Mouse (Mus musculus) midbrain, postnatal 0 days (tissue): ENCODE measurements around the gene Ptprn2. TPM values are rescaled to one million over a fixed set of nuclear protein-coding genes. Genes with fewer than 3 reads are reported as not detected.

Experiments
- ATAC-seq: fragments of 200-750 bp; cut with Nextera tagmentation; 2 replicates; pipeline ENCODE4 v1.8.0; 2017; ENCODE audit warnings: moderate number of reproducible peaks, mild to moderate bottlenecking, moderate TSS enrichment, moderate library complexity; ENCODE audit not compliant: low FRiP score
- DNase-seq: peaks from one replicate; pipeline ENCODE4 v3.0.0-alpha.2; 2015; ENCODE audit warnings: low spot score
- H3K27ac ChIP-seq: fragments of 300-500 bp; sonication (generic); 2 replicates; pipeline ENCODE4 v1.5.1; 2014; ENCODE audit warnings: low read depth, mild to moderate bottlenecking, low read length, mixed read lengths
- H3K27me3 ChIP-seq: fragments of 300-500 bp; sonication (generic); 2 replicates; pipeline ENCODE4 v1.6.1; 2014; ENCODE audit warnings: low read length, control low read depth, mixed read lengths; ENCODE audit not compliant: insufficient read depth
- H3K36me3 ChIP-seq: fragments of 300-500 bp; sonication (generic); 2 replicates; pipeline ENCODE4 v1.6.1; 2014; ENCODE audit warnings: low read length, control low read depth, mixed read lengths; ENCODE audit not compliant: insufficient read depth
- H3K4me1 ChIP-seq: fragments of 300-500 bp; sonication (generic); 2 replicates; pipeline ENCODE4 v1.6.1; 2014; ENCODE audit warnings: mild to moderate bottlenecking, control low read depth, antibody characterized with exemption, low read length, mixed read lengths; ENCODE audit not compliant: insufficient read depth
- H3K4me2 ChIP-seq: fragments of 300-500 bp; sonication (generic); 2 replicates; pipeline ENCODE4 v1.6.1; 2014; ENCODE audit warnings: low read depth, mild to moderate bottlenecking, low read length, mixed read lengths; ENCODE audit not compliant: poor library complexity, severe bottlenecking
- H3K4me3 ChIP-seq: fragments of 300-500 bp; sonication (generic); 2 replicates; pipeline ENCODE4 v1.5.1; 2014; ENCODE audit warnings: low read depth, mild to moderate bottlenecking, low read length, moderate library complexity
- H3K9ac ChIP-seq: fragments of 300-500 bp; sonication (generic); replicated peaks from 2 replicates; pipeline ENCODE4 v1.6.1; 2014; ENCODE audit warnings: mild to moderate bottlenecking, low read length, moderate library complexity, mixed read lengths; ENCODE audit not compliant: poor library complexity, severe bottlenecking
- H3K9me3 ChIP-seq: fragments of 300-500 bp; sonication (generic); 2 replicates; pipeline ENCODE4 v1.6.1; 2016; ENCODE audit warnings: low read length, control low read depth
- CTCF ChIP-seq: IDR thresholded peaks from 2 replicates; pipeline ENCODE4 v1.5.1; 2016; ENCODE audit warnings: antibody characterized with exemption, mild to moderate bottlenecking
- WGBS: fragments of 180-500 bp; shearing (Covaris S2); extraction: QIAGEN DNeasy Blood & Tissue Kit; methylation state at CpG from one replicate; pipeline ENCODE4 v1.1.7; 2014; 5-methylcytosine and 5-hydroxymethylcytosine counted together
- polyA plus RNA-seq: library from polyadenylated mRNA; unstranded; fragments of >200 nt; fragmentation: Nextera tagmentation; extraction: Ambion mirVana; gene quantifications from 2 replicates; pipeline ENCODE4 v1.2.1, GENCODE M21; 2015
- total RNA-seq: library from RNA; depleted of rRNA; stranded (reverse); fragments of >200 nt; gene quantifications from 2 replicates; pipeline ENCODE4 v1.2.3, GENCODE M21; 2014

Ptprn2 gene
- total and polyA plus RNA-seq, 2 experiments from 2014 or later, result 22.2 to 110 TPM

DNA sequence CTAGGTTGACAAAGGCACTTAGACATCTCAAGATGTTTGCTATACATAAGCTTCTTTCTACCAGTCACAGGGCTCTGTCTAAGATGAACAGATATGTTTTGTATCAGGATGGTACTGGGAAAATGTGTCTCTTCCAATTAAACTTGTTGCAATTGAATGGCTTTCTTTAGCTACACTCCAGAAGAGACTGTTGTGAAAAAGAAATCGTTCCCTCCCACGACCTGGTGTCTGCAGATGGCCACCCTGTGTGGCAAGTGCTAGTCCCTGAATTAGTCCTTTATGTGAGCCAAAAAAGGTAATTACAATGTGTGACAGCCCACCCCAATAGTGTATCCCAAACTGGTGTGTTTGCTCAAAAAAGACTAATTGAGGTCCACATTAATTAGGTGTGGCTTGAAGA lies 235.5 kb downstream of the Ptprn2 start:
- Histone ChIP-seq H3K4me2 (no peak overlapping the region), H3K27me3 (no peaks in the 10 kb centered on the region), H3K27ac (no peak overlapping the region), H3K9me3 (no peaks in the 10 kb centered on the region), H3K9ac (no peak overlapping the region), H3K4me1 (no peaks in the 10 kb centered on the region), H3K4me3 (no peak overlapping the region), H3K36me3 (no peaks in the 10 kb centered on the region)
- WGBS, result 69% methylated on average over 2 of the region's 2 CpGs
- ATAC-seq (no peak), DNase-seq (no peak)
- no peak for TF ChIP-seq CTCF

DNA sequence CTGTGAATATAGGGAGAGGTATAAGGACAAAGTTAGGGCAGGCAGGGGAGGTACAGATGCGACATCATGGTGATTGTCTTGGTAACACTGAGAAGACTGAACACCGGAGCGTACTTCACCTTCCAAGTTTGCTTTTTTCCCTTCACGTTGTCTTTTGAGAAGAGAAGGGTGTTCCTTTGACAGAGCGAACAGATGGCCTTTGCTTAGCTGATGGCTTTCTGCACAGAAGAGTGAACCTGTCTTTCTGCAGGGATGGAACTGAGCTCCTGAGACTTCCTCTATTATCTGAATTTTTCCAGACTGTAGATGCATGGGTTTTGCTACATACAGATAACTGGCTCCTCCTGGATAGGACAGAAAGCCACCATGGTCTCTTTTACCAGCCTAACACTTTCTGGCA lies 254.6 kb downstream of the Ptprn2 start:
- DNase-seq (peak; percentile 9), ATAC-seq (no peak)
- Histone ChIP-seq H3K27ac (no peak overlapping the region), H3K9me3 (no peaks in the 10 kb centered on the region), H3K4me3 (no peak overlapping the region), H3K36me3 (no peaks in the 10 kb centered on the region), H3K4me2 (no peak overlapping the region), H3K4me1 (no peaks in the 10 kb centered on the region), H3K9ac (no peak overlapping the region), H3K27me3 (no peaks in the 10 kb centered on the region)
- WGBS, result 91% methylated on average over 5 of the region's 5 CpGs
- no peak for TF ChIP-seq CTCF

DNA sequence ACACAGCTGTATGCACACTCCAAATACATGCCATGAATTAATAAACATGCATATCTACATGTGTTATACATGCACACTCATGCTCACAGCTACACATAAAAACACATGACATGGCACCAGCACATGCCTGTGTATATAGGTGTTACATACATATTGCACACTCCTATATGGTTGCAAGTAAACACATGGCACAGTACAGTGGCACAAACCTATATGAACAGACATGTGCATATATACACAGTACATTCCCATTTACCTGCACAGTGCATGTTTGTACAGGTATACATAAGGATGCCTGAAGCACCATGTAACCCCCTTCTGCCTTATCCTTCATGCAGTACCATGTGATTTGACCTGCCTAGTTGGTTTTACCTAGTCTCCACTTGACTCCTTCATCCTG lies 255.8 kb downstream of the Ptprn2 start:
- ATAC-seq, result no peak
- Histone ChIP-seq H3K9me3 (no peaks in the 10 kb centered on the region), H3K9ac (no peak overlapping the region), H3K27me3 (no peaks in the 10 kb centered on the region), H3K4me3 (no peak overlapping the region), H3K27ac (no peak overlapping the region), H3K4me1 (no peaks in the 10 kb centered on the region), H3K36me3 (no peaks in the 10 kb centered on the region), H3K4me2 (no peak overlapping the region)
- DNase-seq, result no peak
- TF ChIP-seq CTCF, result no peak

DNA sequence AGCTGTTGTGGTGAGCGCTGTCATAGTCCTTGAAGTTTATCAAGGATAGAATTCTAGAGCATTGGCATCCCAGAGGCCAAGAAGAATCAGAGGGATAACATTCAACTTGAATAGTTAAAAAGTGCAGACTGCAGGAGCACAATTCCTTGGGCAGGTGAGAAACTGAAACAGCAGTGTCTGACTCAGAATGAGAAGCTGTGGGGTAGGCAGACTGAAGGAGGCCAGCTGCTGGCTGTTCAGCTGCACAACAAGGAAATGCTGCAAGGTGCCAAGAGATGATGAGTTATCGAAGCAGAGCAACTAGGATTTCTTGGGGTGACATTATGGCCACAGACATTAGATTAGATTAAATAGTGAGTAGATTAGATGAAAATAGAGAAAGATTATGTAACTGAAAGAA lies 260.9 kb downstream of the Ptprn2 start:
- Histone ChIP-seq H3K27me3 (no peaks in the 10 kb centered on the region), H3K4me1 (no peaks in the 10 kb centered on the region), H3K4me2 (no peak overlapping the region), H3K9me3 (no peaks in the 10 kb centered on the region), H3K9ac (no peak overlapping the region), H3K36me3 (no peaks in the 10 kb centered on the region), H3K27ac (no peak overlapping the region), H3K4me3 (no peak overlapping the region)
- DNase-seq, result peak; percentile 19
- ATAC-seq, result no peak
- no peak for TF ChIP-seq CTCF
- WGBS, result 78% methylated on average over 2 of the region's 2 CpGs

DNA sequence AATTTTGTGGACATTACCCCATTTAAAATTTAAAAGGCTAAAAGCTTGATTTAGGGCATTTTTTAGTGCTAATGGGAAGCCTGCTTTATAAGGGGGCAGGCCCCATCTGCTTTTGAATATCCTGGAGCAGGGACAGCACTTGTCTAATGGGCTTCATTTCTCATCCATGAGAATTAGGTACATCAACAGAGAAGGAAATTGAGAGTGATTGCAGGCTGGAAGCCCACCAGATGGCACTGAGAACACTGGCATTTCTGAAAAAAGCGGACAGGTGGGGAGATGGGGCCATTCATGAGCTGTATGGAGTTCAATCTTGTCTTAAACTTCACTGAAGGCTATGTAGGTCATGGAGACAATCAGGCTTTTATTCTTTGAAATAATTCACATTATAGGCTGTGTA lies 267.3 kb downstream of the Ptprn2 start:
- Histone ChIP-seq H3K36me3 (no peaks in the 10 kb centered on the region), H3K9ac (no peak overlapping the region), H3K27ac (peak overlapping the region; percentile 18; the same call in 1 of the 2 replicates), H3K9me3 (no peaks in the 10 kb centered on the region), H3K4me3 (no peak overlapping the region), H3K4me2 (no peak overlapping the region), H3K27me3 (no peaks in the 10 kb centered on the region), H3K4me1 (no peaks in the 10 kb centered on the region)
- 72% methylated on average over 1 of the region's 1 CpGs for WGBS
- TF ChIP-seq CTCF, result peak; percentile 37
- ATAC-seq (no peak), DNase-seq (peak; percentile 38)

DNA sequence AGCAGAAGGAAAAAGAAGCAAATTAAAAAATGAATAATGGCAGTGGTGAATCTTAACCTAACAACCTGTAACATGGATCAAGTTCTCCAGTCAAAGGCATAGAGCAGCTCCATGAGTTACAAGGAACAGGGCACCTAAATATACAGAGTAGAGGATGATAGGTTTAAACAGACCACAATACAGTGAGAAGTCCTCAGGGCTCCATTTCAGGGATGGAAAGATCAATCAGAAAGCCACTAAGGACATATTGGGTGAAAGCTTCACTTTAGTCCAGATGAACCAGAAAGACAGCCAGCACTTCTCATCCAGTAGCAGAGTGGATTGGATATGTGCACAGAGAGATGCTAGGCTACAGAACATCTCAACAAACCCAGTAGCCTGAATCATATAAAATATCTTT lies 278.4 kb downstream of the Ptprn2 start:
- DNase-seq (no peak), ATAC-seq (no peak)
- H3K4me2 ChIP-seq, result no peak overlapping the region
- no peak overlapping the region for H3K9ac ChIP-seq
- H3K36me3 ChIP-seq, result no peaks in the 10 kb centered on the region
- no peaks in the 10 kb centered on the region for H3K27me3 ChIP-seq
- no peak overlapping the region for H3K27ac ChIP-seq
- no peaks in the 10 kb centered on the region for H3K4me1 ChIP-seq
- H3K9me3 ChIP-seq, result no peaks in the 10 kb centered on the region
- no peak for TF ChIP-seq CTCF
- no peak overlapping the region for H3K4me3 ChIP-seq

DNA sequence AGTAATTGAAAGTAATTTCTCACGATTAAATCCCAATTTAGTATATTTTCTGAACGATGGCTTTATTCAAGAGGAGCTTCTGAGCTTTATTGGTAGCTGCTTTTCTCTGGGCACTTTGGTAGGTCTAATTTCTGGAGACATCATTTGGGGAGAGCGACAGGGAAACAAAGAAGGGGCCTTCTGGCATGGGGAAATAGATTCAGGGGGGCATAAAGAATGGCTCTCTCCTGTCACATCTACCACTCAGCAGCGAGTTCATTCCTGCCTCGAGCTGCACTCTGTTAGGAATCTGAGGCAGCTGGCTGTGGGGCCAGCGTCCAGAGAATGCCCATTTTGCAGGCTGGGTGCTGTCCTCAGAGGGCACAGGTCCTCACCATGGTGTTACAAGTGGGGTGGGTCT lies 285.4 kb downstream of the Ptprn2 start:
- no peak for TF ChIP-seq CTCF
- Histone ChIP-seq H3K27me3 (no peaks in the 10 kb centered on the region), H3K9me3 (no peaks in the 10 kb centered on the region), H3K27ac (no peak overlapping the region), H3K36me3 (no peaks in the 10 kb centered on the region), H3K9ac (no peak overlapping the region), H3K4me2 (no peak overlapping the region), H3K4me1 (no peaks in the 10 kb centered on the region), H3K4me3 (no peak overlapping the region)
- WGBS, result 68% methylated on average over 6 of the region's 6 CpGs
- no peak for DNase-seq
- no peak for ATAC-seq
